Mouse (Mus musculus): ENCODE data around the gene Nop53.

DNA sequence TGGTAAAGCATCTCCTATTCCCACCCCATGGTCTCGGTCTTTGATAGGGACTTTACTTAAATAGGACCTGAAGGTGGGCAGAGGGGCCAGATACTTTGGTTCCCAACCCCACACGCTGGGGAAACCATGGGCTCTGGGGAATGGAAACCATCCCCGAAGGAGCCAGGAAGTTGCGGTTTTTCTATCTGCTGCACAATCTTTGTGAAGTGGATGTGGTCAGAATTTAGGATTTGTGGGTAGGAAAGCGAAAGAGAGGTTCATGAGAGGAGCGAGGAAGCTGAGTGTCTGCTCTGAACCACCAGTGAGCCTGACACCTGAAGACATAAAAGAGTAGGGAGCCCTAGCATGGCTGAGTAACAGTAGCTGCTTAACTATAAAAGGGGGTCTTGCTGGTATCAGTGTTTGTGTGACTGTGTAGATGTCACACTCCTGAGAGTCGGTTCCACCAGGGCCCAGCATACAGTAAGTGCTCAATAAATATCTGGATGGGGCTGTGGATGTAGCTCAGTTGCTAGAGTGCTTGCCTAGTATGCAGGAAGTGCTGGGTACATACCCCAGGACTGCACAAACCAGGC lies 3.4 kb upstream of the Nop53 start:
- no peak for TF ChIP-seq CTCF (IDR thresholded peaks at IDR 0.05; ENCODE audit: insufficient read depth, low read length)
- TF ChIP-seq POLR2A (IDR thresholded peaks at IDR 0.05; ENCODE audit: borderline replicate concordance, extremely low read depth, low read depth, low read length): no peak

Measured in lung, adult 2 months (tissue).